Mouse (Mus musculus): ENCODE data around the gene Paqr5. TPM values are rescaled to one million over a fixed set of nuclear protein-coding genes. Genes with fewer than 3 reads are reported as not detected.
A peak's percentile ranks its signal among the peaks of the same experiment; 100 is the strongest.

Gene Paqr5
- total RNA-seq (2015): 0.20 and 0.74 TPM in 2 replicates
- 0.68 and 1.7 TPM in 2 replicates for total RNA-seq (2017)

DNA sequence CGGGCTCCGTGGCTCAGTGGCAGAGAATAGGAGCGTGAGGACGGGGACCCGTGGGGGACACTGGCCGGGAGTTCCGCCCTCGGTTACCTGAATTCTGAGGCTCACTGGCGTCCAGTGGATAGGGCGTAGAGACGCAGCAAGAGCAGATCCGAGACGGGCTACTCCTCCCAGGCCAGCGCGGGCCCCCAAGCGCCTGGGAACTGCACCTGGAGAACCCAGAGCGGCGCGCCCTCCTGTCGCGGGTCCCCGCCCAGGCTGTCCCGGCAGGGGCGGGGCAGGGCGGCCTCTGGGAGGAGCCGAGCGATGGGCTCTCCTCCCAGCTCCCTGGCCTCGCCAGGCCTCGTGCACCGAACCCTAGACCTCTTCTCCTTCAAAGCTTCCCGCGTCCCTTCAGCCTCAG is at the start of gene Paqr5:
Gene Paqr5 (minus strand): TSS at position 257 of the 400 bp plus-strand sequence.
- peak; percentile 89 for ATAC-seq (replicated peaks; ENCODE audit: poor library complexity)

DNA sequence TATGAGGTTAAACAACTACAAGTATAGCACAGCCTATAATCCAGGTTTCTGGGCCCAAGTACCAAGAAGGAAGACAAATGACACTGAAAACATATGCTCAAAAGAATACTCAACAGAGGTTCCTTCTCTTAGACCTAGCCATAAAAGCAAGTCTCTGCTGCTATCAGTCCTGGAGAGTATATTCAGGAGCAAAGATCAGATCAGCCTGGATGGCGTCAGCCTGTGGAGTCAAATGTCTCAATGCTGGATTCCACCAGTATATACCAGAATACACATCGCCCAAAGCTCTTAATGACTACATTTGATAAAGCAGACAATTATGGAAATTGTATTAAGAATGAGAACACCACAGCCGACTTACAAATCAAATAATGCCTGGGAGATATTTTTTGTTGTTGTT is 35.6 kb upstream of the Paqr5 start:
- ATAC-seq (replicated peaks; ENCODE audit: poor library complexity): no peak

DNA sequence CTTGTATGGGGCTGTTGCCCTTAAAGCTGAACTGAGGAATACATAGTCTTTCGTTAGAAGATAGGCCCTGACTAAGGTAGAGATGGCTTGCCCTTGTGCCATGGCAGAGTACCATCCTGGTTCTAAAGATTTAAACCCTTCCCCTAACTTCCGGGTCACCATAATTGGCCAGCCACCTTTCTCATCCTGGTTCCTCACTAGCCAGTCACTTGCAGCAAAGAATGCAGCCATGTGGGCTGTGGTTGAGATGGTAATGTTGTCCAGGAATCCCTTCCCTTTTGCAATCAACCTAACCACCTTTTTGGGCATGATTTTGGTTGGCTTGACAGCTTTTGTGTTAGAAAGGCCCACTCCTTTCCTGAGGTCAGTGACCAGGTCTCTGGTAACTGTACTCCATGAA is 33.8 kb upstream of the Paqr5 start:
- ATAC-seq (replicated peaks; ENCODE audit: poor library complexity): no peak

GRCm38 (mm10) chr9:62059941-62060340 is 33.3 kb upstream of the Paqr5 start:
- ATAC-seq (replicated peaks; ENCODE audit: poor library complexity): no peak

- peak; percentile 61 for ATAC-seq (replicated peaks; ENCODE audit: poor library complexity)
Measured at GRCm38 (mm10) chr9:62057881-62058506, 31.3 kb upstream of the Paqr5 start.

DNA sequence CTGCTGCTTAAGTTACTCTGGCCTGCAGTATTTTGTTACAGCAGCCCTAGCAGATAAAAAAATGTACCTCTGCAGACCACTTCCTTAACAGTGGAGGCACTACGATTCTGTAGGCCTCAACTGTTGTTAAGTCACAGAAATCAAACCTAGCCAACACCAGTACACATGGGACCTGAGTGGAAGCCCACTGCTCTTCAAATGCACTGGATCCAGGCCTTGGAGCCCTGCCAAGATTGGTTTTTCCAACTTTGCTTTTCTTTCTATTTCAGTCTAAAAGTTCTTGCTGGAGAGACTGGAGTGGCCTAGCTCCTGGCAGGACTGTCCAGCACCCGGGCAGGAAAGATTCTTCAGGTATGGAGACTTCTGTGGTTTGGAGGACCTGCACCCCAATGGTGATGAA is 29.6 kb upstream of the Paqr5 start:
- no peak for ATAC-seq (replicated peaks; ENCODE audit: poor library complexity)

- ATAC-seq (replicated peaks; ENCODE audit: poor library complexity): peak; percentile 70; the same call in 1 of the 2 replicates
Measured at GRCm38 (mm10) chr9:62050801-62051200, 24.1 kb upstream of the Paqr5 start.

DNA sequence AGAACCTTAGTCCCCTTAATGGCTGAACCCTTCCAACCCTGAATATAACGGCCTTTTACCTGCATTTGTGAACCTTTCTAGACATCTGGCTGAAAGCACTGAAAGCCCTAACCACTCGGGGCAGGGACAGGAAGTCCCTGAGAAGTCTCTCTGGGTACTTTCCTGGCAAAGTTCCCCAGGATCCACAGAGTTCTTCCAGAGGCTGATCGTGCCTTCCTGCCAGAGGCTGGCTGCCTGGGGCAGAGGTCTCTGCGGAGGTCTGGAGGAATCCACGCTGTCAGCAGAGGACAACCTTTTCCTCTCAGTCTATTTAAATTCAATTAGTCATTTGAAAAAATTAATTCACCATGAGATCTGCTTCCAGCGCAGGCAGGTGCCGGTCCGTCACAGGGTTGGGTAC is 22.5 kb upstream of the Paqr5 start:
- no peak for ATAC-seq (replicated peaks; ENCODE audit: poor library complexity)

DNA sequence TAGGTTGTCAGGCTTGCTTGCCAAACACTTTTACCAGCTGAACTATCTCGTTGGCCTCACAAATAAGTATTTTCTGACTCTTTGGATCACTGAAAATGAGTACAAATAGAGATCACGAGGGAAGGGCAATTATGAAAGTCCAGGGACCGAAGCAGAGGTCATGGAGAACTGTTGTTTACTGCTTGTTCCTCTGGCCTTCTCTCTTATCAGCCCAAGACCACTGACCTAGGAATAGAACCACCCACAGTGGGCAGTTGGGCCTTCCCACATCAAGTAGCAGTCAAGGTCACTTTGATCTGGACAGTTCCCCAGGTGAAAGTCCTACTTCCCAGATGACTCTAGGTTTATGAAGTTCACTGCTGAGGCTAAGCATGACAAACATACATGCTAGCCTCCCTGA is 15.5 kb upstream of the Paqr5 start:
- no peak for ATAC-seq (replicated peaks; ENCODE audit: poor library complexity)

DNA sequence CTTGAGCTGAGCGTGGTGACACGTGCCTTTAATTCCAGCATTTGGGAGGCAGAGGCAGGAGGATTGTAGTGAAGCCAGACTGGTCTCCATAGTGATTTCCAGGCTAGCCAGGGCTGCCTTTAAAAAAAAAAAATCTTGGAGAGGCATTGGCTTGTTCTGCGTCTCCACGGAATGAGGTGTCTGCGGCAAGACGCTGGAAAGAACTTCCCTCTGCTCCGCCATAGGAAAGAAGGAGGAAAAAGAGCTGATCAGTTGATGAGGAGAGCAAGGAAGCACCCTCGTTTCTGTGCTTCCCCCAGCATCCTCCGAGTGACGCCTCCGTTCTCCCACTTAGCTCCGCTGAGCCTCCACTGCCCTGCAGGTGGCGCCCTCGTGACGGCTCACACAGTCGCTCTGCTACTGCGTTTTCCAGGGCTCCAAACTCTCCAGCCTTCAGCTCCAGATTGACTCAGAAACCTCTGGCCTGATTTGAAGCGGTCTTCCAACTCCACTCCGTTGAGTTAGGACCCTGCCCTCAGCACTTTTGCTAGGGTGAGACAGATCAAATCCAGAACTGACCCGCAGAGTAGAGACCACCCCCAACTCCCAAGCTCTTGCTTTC is 13.5 kb upstream of the Paqr5 start:
- ATAC-seq (replicated peaks; ENCODE audit: poor library complexity): peak; percentile 96

DNA sequence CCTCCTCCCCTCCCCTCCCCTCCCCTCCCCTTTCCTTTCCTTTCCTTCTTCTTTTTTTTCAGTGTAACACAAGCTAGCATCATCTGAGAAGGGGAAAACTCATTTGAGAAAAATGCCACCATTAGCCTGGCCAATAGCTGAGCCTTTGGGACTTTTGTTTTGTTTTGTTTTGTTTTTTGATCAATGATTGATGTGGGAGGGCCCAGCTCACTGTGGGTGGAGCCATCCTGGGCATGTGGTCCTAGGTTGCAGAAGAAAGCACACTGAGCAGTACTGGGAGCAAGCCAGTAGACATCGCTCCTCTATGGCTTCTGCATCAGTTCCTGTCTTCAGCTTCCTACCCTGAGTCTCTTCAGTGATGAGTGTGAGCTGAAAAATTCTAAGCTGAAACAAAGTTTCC is 9.2 kb upstream of the Paqr5 start:
- no peak for ATAC-seq (replicated peaks; ENCODE audit: poor library complexity)

GRCm38 (mm10) chr9:62032206-62032605 is 5.5 kb upstream of the Paqr5 start:
- ATAC-seq (replicated peaks; ENCODE audit: poor library complexity): no peak

DNA sequence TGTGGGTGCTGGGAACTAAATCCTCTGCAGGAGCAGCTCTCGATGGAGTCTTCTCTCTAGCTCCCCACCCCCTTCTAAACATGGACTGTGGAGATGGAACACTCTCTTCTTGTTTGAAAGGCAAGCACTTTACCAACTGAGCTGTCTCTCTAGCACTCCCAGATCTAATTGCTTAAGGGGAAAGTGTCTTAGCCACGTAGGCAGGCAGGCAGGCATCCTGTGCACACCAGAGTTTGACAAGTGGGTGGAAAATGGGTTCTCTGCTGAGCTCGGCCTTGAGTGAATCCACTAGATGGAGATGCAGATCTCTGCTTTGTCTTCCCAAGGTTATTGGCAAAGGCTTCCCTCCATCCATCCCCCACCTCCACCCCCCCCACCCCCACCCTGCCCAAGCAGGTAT is 1.4 kb upstream of the Paqr5 start:
- no peak for ATAC-seq (replicated peaks; ENCODE audit: poor library complexity)

DNA sequence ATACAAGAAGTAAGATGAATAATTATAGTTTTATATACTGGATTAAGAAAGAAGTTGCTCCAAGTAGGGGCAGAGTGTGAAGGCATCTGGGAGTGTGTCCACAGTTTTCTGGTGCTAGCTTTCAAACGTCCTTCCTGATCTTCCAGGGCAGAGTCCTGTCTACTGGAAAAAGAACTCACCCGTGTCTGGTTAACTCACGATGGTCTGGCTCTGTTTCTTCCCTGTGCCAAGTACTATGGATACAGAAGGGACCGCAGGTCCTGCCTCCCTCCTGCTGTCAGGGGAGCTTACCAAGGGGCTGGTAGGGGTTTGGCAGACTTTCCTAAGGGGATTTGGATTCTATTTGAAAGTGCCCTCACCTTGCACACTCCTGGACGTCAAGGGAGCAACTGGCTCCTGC is 1.6 kb downstream of the Paqr5 start:
- no peak for ATAC-seq (replicated peaks; ENCODE audit: poor library complexity)

GRCm38 (mm10) chr9:62023879-62024278 is 2.8 kb downstream of the Paqr5 start:
- ATAC-seq (replicated peaks; ENCODE audit: poor library complexity): no peak

GRCm38 (mm10) chr9:62022961-62023680 is 3.5 kb downstream of the Paqr5 start:
- no peak for ATAC-seq (replicated peaks; ENCODE audit: poor library complexity)

- ATAC-seq (replicated peaks; ENCODE audit: poor library complexity): no peak
Measured at GRCm38 (mm10) chr9:62021583-62022120, 5.0 kb downstream of the Paqr5 start.

DNA sequence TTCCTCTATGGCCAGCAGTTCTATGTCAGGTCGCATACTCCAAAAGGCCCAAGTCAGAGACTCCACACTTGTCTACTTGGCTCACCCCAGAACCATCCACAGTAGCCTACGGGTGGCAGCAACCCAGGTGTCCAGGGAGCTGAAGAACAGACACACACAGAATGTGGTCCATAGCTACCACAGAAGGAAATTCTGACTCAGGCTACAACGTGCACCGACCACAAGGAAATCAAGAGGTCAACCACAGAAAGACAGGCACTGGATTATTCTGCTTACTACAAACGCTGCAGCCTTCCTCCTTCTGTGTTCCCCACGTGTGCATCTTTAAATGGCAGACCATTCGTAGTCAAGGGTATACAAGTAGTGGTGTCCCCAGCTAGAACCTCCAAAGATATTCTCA is 6.4 kb downstream of the Paqr5 start:
- ATAC-seq (replicated peaks; ENCODE audit: poor library complexity): peak; percentile 75

DNA sequence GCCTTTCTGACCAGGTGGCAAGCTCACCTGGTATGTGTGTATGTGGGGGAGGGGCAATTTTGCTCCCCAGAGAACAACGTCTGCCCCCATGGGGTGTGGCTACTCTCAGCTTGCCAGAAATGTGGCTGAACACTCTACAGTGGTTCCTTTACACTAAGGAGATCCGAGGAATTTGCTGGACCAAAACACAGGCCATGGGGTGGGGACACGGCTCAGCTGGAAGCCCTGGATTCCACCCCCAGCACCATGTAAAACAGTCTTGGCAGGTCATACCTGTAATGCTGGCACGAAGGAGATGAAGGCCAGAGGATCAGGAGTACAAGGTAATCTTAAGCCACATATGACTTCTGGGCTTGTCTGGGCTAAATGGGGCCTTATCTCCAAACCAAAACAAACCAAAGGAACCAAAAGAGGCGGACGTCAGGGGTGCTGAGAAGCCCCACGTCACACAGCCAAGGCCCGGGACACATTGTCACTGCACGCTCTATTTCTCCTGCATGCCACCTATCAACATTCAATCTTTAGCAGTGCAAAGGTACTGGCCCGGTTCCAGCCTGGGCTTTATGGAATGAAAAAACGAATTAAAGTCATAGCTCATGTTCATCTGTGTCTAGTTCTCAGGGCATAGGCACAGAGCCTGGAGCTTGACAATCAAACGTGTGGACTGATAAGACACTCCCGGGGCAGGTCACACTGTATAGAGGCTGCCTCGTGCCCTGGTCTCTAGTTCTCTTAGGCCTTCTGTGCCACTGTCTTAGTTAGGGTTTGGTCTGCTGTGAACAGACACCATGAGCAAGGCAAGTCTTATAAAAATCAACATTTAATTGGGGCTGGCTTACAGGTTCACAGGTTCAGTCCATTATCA is 8.2 kb downstream of the Paqr5 start:
- peak; percentile 32 for ATAC-seq (replicated peaks; ENCODE audit: poor library complexity)

- no peak for ATAC-seq (replicated peaks; ENCODE audit: poor library complexity)
Measured at GRCm38 (mm10) chr9:62017329-62017728, 9.3 kb downstream of the Paqr5 start.

DNA sequence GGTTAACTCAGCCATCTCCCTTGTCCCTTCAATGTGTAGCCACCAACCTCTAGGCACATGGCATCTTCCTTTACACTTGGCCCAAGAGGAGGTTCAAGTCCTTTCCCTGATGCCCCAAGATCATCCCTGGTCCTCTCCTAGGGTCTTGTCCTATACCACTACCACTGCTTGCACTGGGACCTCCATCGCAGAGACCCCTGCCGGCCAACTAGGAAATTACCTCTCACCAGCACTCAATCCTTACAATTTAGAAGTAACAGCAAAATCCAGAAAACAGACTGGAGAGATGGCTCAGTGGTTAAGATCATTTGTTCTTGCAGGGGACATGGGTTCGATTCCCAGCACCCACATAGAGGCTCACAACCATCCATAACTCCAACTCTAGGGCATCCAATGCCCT is 11.2 kb downstream of the Paqr5 start:
- no peak for ATAC-seq (replicated peaks; ENCODE audit: poor library complexity)

Measured in megakaryocyte progenitor cell, adult 5-6 weeks (primary cell).